Mouse (Mus musculus): ENCODE data around the gene Shoc2. TPM values are rescaled to one million over a fixed set of nuclear protein-coding genes. Genes with fewer than 3 reads are reported as not detected.

The Shoc2 gene
- polyA plus RNA-seq, 1 experiment from 2014 or later, result 30.9 TPM

DNA sequence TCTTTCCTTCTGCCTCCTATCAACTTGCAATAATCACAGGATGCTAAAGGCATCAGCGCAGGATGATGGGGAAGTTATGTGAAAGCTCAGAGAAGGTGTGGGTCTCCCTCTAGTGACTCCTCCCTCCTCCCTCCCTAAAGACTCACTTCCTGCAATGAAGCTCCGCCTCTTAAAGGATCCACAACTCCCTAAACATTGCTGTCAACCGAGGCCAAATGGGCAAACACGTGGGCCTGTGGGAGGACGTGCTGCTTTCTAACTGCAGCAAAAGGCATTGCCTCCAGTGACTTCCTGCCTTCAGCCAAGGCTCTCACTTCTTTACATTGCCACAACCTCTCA is 96.9 kb downstream of the Shoc2 start:
- Histone ChIP-seq H3K9ac (no peak overlapping the region), H3K4me3 (no peak overlapping the region), H3K27me3 (replicated peaks) (peaks cover 32% of the 10 kb centered on the region), H3K4me1 (peaks cover 15% of the 10 kb centered on the region), H3K9me3 (no peaks in the 10 kb centered on the region), H3K27ac (replicated peaks) (no peak overlapping the region), H3K4me2 (peak overlapping the region; percentile 6; the same call in 1 of the 2 replicates), H3K36me3 (peaks cover 6% of the 10 kb centered on the region)
- 20% methylated on average over 5 of the region's 5 CpGs for WGBS
- no peak for ATAC-seq (ENCODE audit: extremely low read depth, insufficient number of reproducible peaks, low FRiP score, low TSS enrichment)

- H3K27me3 ChIP-seq (replicated peaks), result peaks cover 61% of the 10 kb centered on the region
- WGBS, result 67% methylated on average over 5 of the region's 5 CpGs
- no peak within 1 kb of the TSS for H3K27ac ChIP-seq (replicated peaks)
- peak within 1 kb of the TSS; percentile 72 for H3K9ac ChIP-seq
- H3K4me1 ChIP-seq, result peaks cover 42% of the 10 kb centered on the region
- H3K4me3 ChIP-seq, result peak within 1 kb of the TSS; percentile 58
- H3K36me3 ChIP-seq, result no peaks in the 10 kb centered on the region
- H3K9me3 ChIP-seq, result no peaks in the 10 kb centered on the region
- peak within 1 kb of the TSS; percentile 90 for H3K4me2 ChIP-seq
- no peak for ATAC-seq (ENCODE audit: extremely low read depth, insufficient number of reproducible peaks, low FRiP score, low TSS enrichment)
These were observed 99.7 kb downstream of the Shoc2 start, which contains the start of gene Adra2a for GRCm38 (mm10) chr19:54043851-54044250. TSS of gene Adra2a (plus strand) at chr19:54044151.

GRCm38 (mm10) chr19:54044507-54045371 is 100.6 kb downstream of the Shoc2 start:
- WGBS, result under 1% methylated on average over 59 of the region's 59 CpGs
- peak overlapping the region; percentile 72 for H3K9ac ChIP-seq
- H3K9me3 ChIP-seq, result no peaks in the 10 kb centered on the region
- peak overlapping the region; percentile 58 for H3K4me3 ChIP-seq
- no peaks in the 10 kb centered on the region for H3K36me3 ChIP-seq
- H3K4me2 ChIP-seq, result peak overlapping the region; percentile 90
- H3K27ac ChIP-seq (replicated peaks), result no peak overlapping the region
- ATAC-seq (ENCODE audit: extremely low read depth, insufficient number of reproducible peaks, low FRiP score, low TSS enrichment), result no peak
- peaks cover 70% of the 10 kb centered on the region for H3K27me3 ChIP-seq (replicated peaks)
- peaks cover 42% of the 10 kb centered on the region for H3K4me1 ChIP-seq

- no peak for ATAC-seq (ENCODE audit: extremely low read depth, insufficient number of reproducible peaks, low FRiP score, low TSS enrichment)
- Histone ChIP-seq H3K9ac (peak overlapping the region; percentile 72), H3K9me3 (no peaks in the 10 kb centered on the region), H3K4me3 (peak overlapping the region; percentile 58), H3K27ac (replicated peaks) (no peak overlapping the region), H3K4me2 (peak overlapping the region; percentile 90), H3K36me3 (no peaks in the 10 kb centered on the region), H3K27me3 (replicated peaks) (peaks cover 77% of the 10 kb centered on the region), H3K4me1 (peaks cover 42% of the 10 kb centered on the region)
- 1% methylated on average over 29 of the region's 29 CpGs for WGBS
These were observed 101.3 kb downstream of the Shoc2 start for GRCm38 (mm10) chr19:54045412-54045811.

DNA sequence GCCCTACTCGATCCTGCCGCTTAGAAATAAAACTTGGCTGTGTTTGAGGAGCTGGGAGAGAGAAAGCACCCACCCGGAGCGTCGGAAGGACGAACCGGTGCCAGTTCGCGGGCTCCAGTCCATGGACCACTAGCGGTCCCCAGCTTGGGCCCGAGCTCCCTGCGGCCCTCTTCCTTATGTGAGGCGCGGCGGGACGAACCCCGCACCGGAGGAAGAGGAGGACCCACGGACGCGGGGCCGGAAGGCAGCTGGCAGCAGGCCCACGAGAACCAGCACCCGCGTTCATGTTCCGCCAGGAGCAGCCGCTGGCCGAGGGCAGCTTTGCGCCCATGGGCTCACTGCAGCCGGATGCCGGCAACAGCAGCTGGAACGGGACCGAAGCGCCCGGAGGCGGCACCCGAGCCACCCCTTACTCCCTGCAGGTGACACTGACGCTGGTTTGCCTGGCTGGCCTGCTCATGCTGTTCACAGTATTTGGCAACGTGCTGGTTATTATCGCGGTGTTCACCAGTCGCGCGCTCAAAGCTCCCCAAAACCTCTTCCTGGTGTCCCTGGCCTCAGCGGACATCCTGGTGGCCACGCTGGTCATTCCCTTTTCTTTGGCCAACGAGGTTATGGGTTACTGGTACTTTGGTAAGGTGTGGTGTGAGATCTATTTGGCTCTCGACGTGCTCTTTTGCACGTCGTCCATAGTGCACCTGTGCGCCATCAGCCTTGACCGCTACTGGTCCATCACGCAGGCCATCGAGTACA is 102.0 kb downstream of the Shoc2 start:
- Histone ChIP-seq H3K27me3 (replicated peaks) (peaks cover 83% of the 10 kb centered on the region), H3K4me1 (peaks cover 42% of the 10 kb centered on the region), H3K4me3 (peak overlapping the region; percentile 58), H3K9ac (peak overlapping the region; percentile 75), H3K4me2 (peak overlapping the region; percentile 90), H3K27ac (replicated peaks) (no peak overlapping the region), H3K9me3 (no peaks in the 10 kb centered on the region), H3K36me3 (no peaks in the 10 kb centered on the region)
- ATAC-seq (ENCODE audit: extremely low read depth, insufficient number of reproducible peaks, low FRiP score, low TSS enrichment), result no peak
- 2% methylated on average over 55 of the region's 55 CpGs for WGBS

DNA sequence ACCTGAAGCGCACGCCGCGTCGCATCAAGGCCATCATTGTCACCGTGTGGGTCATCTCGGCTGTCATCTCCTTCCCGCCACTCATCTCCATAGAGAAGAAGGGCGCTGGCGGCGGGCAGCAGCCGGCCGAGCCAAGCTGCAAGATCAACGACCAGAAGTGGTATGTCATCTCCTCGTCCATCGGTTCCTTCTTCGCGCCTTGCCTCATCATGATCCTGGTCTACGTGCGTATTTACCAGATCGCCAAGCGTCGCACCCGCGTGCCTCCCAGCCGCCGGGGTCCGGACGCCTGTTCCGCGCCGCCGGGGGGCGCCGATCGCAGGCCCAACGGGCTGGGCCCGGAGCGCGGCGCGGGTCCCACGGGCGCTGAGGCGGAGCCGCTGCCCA is 102.6 kb downstream of the Shoc2 start:
- H3K9ac ChIP-seq, result peak overlapping the region; percentile 75
- WGBS, result under 1% methylated on average over 46 of the region's 46 CpGs

GRCm38 (mm10) chr19:54047386-54048050 is 103.4 kb downstream of the Shoc2 start:
- no peak overlapping the region for H3K27ac ChIP-seq (replicated peaks)
- no peak for ATAC-seq (ENCODE audit: extremely low read depth, insufficient number of reproducible peaks, low FRiP score, low TSS enrichment)
- H3K9ac ChIP-seq, result peak overlapping the region; percentile 75

More for the DNA sequence above, 102.6 kb downstream of the Shoc2 start:
- Histone ChIP-seq H3K9me3 (no peaks in the 10 kb centered on the region), H3K27me3 (replicated peaks) (peaks cover 89% of the 10 kb centered on the region), H3K4me1 (peaks cover 42% of the 10 kb centered on the region), H3K4me2 (peak overlapping the region; percentile 90), H3K36me3 (no peaks in the 10 kb centered on the region), H3K27ac (replicated peaks) (no peak overlapping the region), H3K4me3 (peak overlapping the region; percentile 58)
- ATAC-seq (ENCODE audit: extremely low read depth, insufficient number of reproducible peaks, low FRiP score, low TSS enrichment), result no peak; the same call in 1 of the 2 replicates

GRCm38 (mm10) chr19:54048161-54048885 is 104.2 kb downstream of the Shoc2 start:
- H3K4me2 ChIP-seq, result peak overlapping the region; percentile 14

More at GRCm38 (mm10) chr19:54047386-54048050, 103.4 kb downstream of the Shoc2 start:
- Histone ChIP-seq H3K27me3 (replicated peaks) (peaks cover 91% of the 10 kb centered on the region), H3K9me3 (no peaks in the 10 kb centered on the region), H3K4me3 (peak overlapping the region; percentile 58), H3K4me1 (peaks cover 42% of the 10 kb centered on the region), H3K36me3 (no peaks in the 10 kb centered on the region), H3K4me2 (peak overlapping the region; percentile 90)
- 1% methylated on average over 27 of the region's 27 CpGs for WGBS

GRCm38 (mm10) chr19:54051651-54052050 is 107.5 kb downstream of the Shoc2 start:
- no peak overlapping the region for H3K4me3 ChIP-seq
- ATAC-seq (ENCODE audit: extremely low read depth, insufficient number of reproducible peaks, low FRiP score, low TSS enrichment), result no peak
- H3K36me3 ChIP-seq, result no peaks in the 10 kb centered on the region
- H3K27ac ChIP-seq (replicated peaks), result no peak overlapping the region
- H3K9ac ChIP-seq, result no peak overlapping the region
- H3K4me1 ChIP-seq, result peaks cover 20% of the 10 kb centered on the region
- H3K4me2 ChIP-seq, result no peak overlapping the region
- H3K27me3 ChIP-seq (replicated peaks), result peaks cover 60% of the 10 kb centered on the region
- no peaks in the 10 kb centered on the region for H3K9me3 ChIP-seq
- 59% methylated on average over 4 of the region's 4 CpGs for WGBS

More at GRCm38 (mm10) chr19:54048161-54048885, 104.2 kb downstream of the Shoc2 start:
- 8% methylated on average over 13 of the region's 13 CpGs for WGBS
- Histone ChIP-seq H3K4me1 (peaks cover 42% of the 10 kb centered on the region), H3K9ac (no peak overlapping the region), H3K9me3 (no peaks in the 10 kb centered on the region), H3K36me3 (no peaks in the 10 kb centered on the region), H3K27ac (replicated peaks) (no peak overlapping the region), H3K27me3 (replicated peaks) (peaks cover 87% of the 10 kb centered on the region), H3K4me3 (peak overlapping the region; percentile 58; the same call in 1 of the 2 replicates)
- no peak for ATAC-seq (ENCODE audit: extremely low read depth, insufficient number of reproducible peaks, low FRiP score, low TSS enrichment)

DNA sequence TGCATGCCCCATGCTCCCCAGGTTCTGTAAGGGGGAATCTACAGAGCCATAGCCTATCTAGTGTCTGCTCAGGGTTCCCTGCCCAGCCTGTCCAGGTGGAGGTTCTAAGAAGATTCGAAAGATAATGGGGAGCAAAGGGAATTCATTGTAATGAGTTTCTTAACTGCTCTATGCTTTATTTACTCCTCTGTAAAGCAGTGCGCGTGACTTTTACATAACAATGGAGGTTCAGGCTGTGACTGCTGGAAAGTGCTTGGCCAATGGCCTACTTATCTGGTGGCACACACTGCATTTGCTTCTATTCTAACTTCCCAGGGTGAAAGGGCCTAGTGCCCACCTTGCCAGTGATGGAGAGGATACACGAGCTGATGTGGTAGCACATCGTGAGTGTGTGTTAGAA is 111.7 kb downstream of the Shoc2 start:
- peaks cover 18% of the 10 kb centered on the region for H3K27me3 ChIP-seq (replicated peaks)
- no peak for ATAC-seq (ENCODE audit: extremely low read depth, insufficient number of reproducible peaks, low FRiP score, low TSS enrichment)
- H3K4me3 ChIP-seq, result no peak overlapping the region
- H3K4me2 ChIP-seq, result no peak overlapping the region
- H3K36me3 ChIP-seq, result no peaks in the 10 kb centered on the region
- H3K4me1 ChIP-seq, result no peaks in the 10 kb centered on the region
- no peak overlapping the region for H3K27ac ChIP-seq (replicated peaks)
- WGBS, result 70% methylated on average over 5 of the region's 5 CpGs
- H3K9ac ChIP-seq, result no peak overlapping the region
- no peaks in the 10 kb centered on the region for H3K9me3 ChIP-seq

All from heart, embryonic 13.5 days (tissue).